Mouse (Mus musculus): ENCODE results near the gene Flot2.
A peak's percentile ranks its signal among the peaks of the same experiment; 100 is the strongest.

Gene Flot2

GRCm38 (mm10) chr11:78065906-78066305 is 28.2 kb downstream of the Flot2 start:
- no peak for DNase-seq

GRCm38 (mm10) chr11:78066641-78067040 is 28.9 kb downstream of the Flot2 start:
- no peak for DNase-seq

GRCm38 (mm10) chr11:78067566-78067965 is 29.8 kb downstream of the Flot2 start:
- DNase-seq, result no peak

GRCm38 (mm10) chr11:78069130-78069529 is 31.4 kb downstream of the Flot2 start:
- no peak for DNase-seq

GRCm38 (mm10) chr11:78069646-78070045 is 31.9 kb downstream of the Flot2 start:
- no peak for DNase-seq

- no peak for DNase-seq
Observed at GRCm38 (mm10) chr11:78071938-78072337, 34.2 kb downstream of the Flot2 start.

GRCm38 (mm10) chr11:78072425-78073130 is 34.8 kb downstream of the Flot2 start:
- no peak for DNase-seq

GRCm38 (mm10) chr11:78073577-78074276 is 36.0 kb downstream of the Flot2 start:
- no peak for DNase-seq

- DNase-seq, result no peak
Observed at GRCm38 (mm10) chr11:78074277-78074652, 36.5 kb downstream of the Flot2 start.

- no peak for DNase-seq
Observed at GRCm38 (mm10) chr11:78074666-78075065, 36.9 kb downstream of the Flot2 start.

GRCm38 (mm10) chr11:78079961-78080921 is 42.5 kb downstream of the Flot2 start, which contains the start of gene Eral1:
Gene Eral1 (minus strand): TSS chr11:78080383.
- peak; percentile 72 for DNase-seq

- DNase-seq, result no peak
Observed at GRCm38 (mm10) chr11:78083595-78083994, 45.9 kb downstream of the Flot2 start.

GRCm38 (mm10) chr11:78086925-78087479 is 49.3 kb downstream of the Flot2 start:
- DNase-seq, result no peak

- DNase-seq, result no peak
Observed at GRCm38 (mm10) chr11:78087756-78088281, 50.1 kb downstream of the Flot2 start.

GRCm38 (mm10) chr11:78094137-78094503 is 56.4 kb downstream of the Flot2 start:
- no peak for DNase-seq

- DNase-seq, result peak; percentile 86
Observed at GRCm38 (mm10) chr11:78094504-78095143, 56.9 kb downstream of the Flot2 start, which contains the start of gene Fam222b. Gene Fam222b (plus strand): TSS chr11:78094660.

- DNase-seq, result no peak
Observed at GRCm38 (mm10) chr11:78095144-78095516, 57.4 kb downstream of the Flot2 start.

GRCm38 (mm10) chr11:78097077-78097476 is 59.3 kb downstream of the Flot2 start:
- no peak for DNase-seq

- DNase-seq, result no peak
Observed at GRCm38 (mm10) chr11:78100746-78101145, 63.0 kb downstream of the Flot2 start.

GRCm38 (mm10) chr11:78102142-78102541 is 64.4 kb downstream of the Flot2 start:
- DNase-seq, result no peak

GRCm38 (mm10) chr11:78102958-78103747 is 65.4 kb downstream of the Flot2 start:
- DNase-seq, result no peak
